Mouse (Mus musculus) kidney, adult 10 weeks (tissue): ENCODE data around the gene Samsn1. TPM values are rescaled to one million over a fixed set of nuclear protein-coding genes. Genes with fewer than 3 reads are reported as not detected.

Experiments used
- polyA plus RNA-seq: library from polyadenylated mRNA; stranded (reverse); fragments of 350-450 nt; fragmentation: Illumina TruSeq; extraction: RNeasy Lipid Tissue Mini Kit (QIAGEN cat#74804); gene quantifications from one replicate; pipeline ENCODE4 v1.2.3, GENCODE M21; 2014; ENCODE audit warnings: low read depth, low replicate concordance

The Samsn1 gene
- polyA plus RNA-seq, result 2.0 TPM

GRCm38 (mm10) chr16:76022181-76022580 is at the start of gene Samsn1:
Samsn1 (minus strand) TSS chr16:76022281.

